Mouse (Mus musculus) intestine, embryonic 16.5 days (tissue): ENCODE results near the gene Pdlim5. TPM values are rescaled to one million over a fixed set of nuclear protein-coding genes. Genes with fewer than 3 reads are reported as not detected.

ENCODE experiments used
- ATAC-seq: fragments of 200-750 bp; cut with Nextera tagmentation; 2 replicates; pipeline ENCODE4 v1.8.0; 2017; ENCODE audit warnings: moderate TSS enrichment, moderate library complexity
- H3K27ac ChIP-seq: fragments of 300-500 bp; sonication (generic); 2 replicates; pipeline ENCODE4 v1.5.1; 2014; ENCODE audit warnings: mild to moderate bottlenecking, low read length
- H3K27me3 ChIP-seq: fragments of 300-500 bp; sonication (generic); replicated peaks from 2 replicates; pipeline ENCODE4 v1.6.1; 2014; ENCODE audit warnings: low read length, control low read depth, mixed read lengths; ENCODE audit not compliant: control insufficient read depth, insufficient read depth
- H3K36me3 ChIP-seq: fragments of 300-500 bp; sonication (generic); 2 replicates; pipeline ENCODE4 v1.6.1; 2014; ENCODE audit warnings: low read length, control low read depth; ENCODE audit not compliant: control insufficient read depth, insufficient read depth
- H3K4me1 ChIP-seq: fragments of 300-500 bp; sonication (generic); 2 replicates; pipeline ENCODE4 v1.6.1; 2014; ENCODE audit warnings: low read length, control low read depth, mixed read lengths; ENCODE audit not compliant: control insufficient read depth, insufficient read depth
- H3K4me2 ChIP-seq: fragments of 300-500 bp; sonication (generic); 2 replicates; pipeline ENCODE4 v1.6.1; 2014; ENCODE audit warnings: low read depth, low read length, control low read depth
- H3K4me3 ChIP-seq: fragments of 300-500 bp; sonication (generic); 2 replicates; pipeline ENCODE4 v1.5.1; 2014; ENCODE audit warnings: mild to moderate bottlenecking, low read length
- H3K9ac ChIP-seq: fragments of 300-500 bp; sonication (generic); 2 replicates; pipeline ENCODE4 v1.6.1; 2014; ENCODE audit warnings: low read depth, low read length
- H3K9me3 ChIP-seq: fragments of 300-500 bp; sonication (generic); 2 replicates; pipeline ENCODE4 v1.6.1; 2016; ENCODE audit warnings: low read length, control low read depth; ENCODE audit not compliant: control insufficient read depth
- WGBS: fragments of 180-500 bp; shearing (Covaris S2); extraction: QIAGEN DNeasy Blood & Tissue Kit; methylation state at CpG from one replicate; pipeline ENCODE4 v1.1.7; 2014; 5-methylcytosine and 5-hydroxymethylcytosine counted together
- polyA plus RNA-seq: library from polyadenylated mRNA; unstranded; fragments of >200 nt; fragmentation: Nextera tagmentation; extraction: Ambion mirVana; gene quantifications from 2 replicates; pipeline ENCODE4 v1.2.1, GENCODE M21; 2015

Gene Pdlim5
- polyA plus RNA-seq, 1 experiment from 2014 or later, result 35.7 TPM

DNA sequence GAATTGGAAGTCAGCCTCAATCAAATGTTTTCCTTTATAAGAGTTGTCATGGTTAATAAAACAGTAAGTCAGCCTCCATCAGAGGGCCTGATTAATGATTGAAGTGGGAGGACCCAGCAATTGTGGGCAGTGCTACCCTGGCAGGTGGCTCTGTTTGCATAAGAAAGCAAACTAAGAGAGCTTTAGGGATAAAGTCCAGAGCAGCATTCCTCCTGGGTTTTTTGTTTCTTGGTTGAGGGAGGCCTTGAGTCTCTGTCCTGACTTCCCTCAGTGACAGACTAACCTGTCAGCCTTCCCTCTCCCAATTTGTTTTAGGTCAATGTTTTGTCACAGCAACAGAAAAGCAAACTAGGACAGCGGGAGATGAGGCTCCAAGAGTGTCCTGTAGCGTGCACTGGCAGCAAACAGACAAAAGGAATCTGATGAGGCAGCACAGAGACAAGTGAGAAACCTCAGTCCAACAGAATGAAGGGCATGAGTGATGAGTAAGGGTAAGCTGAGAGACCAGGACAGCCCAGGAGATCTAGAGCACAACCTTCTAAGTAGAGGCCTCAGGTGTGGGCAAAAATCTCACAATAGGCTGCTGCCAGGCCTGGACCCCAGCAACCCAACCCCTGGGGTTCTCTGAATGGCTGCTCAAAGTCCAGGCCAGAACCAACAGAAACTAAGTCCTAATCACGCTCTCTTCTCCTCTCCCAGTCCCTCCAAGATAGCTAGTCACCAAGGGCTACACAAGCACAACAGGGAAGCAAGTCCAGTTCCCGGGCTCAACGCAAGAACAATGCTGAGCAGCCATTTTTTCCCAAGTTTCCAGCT is 46.5 kb downstream of the Pdlim5 start:
- Histone ChIP-seq H3K9ac (no peak overlapping the region), H3K4me1 (peaks cover 5% of the 10 kb centered on the region), H3K9me3 (no peaks in the 10 kb centered on the region), H3K27me3 (no peaks in the 10 kb centered on the region), H3K27ac (peak overlapping the region; percentile 54), H3K4me2 (no peak overlapping the region), H3K36me3 (no peaks in the 10 kb centered on the region), H3K4me3 (no peak overlapping the region)
- WGBS, result 65% methylated on average over 5 of the region's 5 CpGs
- ATAC-seq, result peak; percentile 90

- Histone ChIP-seq H3K9me3 (no peaks in the 10 kb centered on the region), H3K9ac (no peak overlapping the region), H3K27me3 (no peaks in the 10 kb centered on the region), H3K4me3 (no peak overlapping the region), H3K4me1 (peaks cover 5% of the 10 kb centered on the region), H3K36me3 (no peaks in the 10 kb centered on the region), H3K27ac (no peak overlapping the region), H3K4me2 (no peak overlapping the region)
- no peak for ATAC-seq
- WGBS, result 81% methylated on average over 6 of the region's 6 CpGs
Measured at GRCm38 (mm10) chr3:142346261-142346660, 49.2 kb downstream of the Pdlim5 start.

DNA sequence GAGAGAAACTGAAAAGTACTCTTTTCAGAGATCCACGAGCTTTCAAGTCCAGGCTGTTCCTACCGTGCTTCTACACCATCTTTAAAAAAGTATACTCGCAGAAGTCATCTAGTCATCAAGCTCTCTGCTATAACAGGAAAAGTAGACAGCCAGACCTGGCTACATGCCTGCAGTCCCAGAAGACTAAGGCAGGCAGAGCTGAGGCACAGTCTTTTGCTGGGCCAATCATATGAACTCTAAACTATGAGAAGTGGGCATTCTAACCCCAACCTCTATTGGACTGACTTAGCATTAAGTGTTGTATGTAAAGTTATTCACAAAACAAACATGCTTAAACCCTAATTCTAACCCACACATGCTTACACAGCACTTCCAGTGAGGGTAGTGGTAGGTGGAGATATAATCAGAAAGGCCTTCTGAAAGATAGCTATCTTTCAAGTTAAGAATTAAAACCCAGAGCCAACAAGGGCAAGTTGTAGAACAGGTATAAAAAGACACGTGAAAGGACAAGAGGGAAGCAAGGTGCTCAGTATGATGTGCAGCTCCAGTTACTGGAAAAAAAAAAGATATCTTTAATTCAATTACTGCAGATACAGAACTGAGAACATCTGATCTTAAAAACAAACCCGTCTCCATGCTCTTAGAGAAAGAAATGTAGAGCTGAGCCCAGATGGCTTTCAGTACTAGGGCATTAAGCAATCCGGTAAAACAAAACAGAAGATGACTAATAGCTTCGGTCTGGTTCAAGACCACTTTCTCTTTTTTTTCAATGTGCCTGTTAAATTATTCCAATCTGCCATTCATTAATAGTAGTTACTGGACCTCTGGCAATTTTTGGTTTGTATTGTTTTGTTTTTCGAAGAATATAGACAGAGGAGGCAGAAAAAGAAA is 50.0 kb downstream of the Pdlim5 start:
- H3K27me3 ChIP-seq, result no peaks in the 10 kb centered on the region
- H3K9me3 ChIP-seq, result no peaks in the 10 kb centered on the region
- H3K9ac ChIP-seq, result no peak overlapping the region
- ATAC-seq, result no peak
- H3K4me2 ChIP-seq, result no peak overlapping the region
- H3K4me1 ChIP-seq, result peaks cover 5% of the 10 kb centered on the region
- no peak overlapping the region for H3K27ac ChIP-seq
- no peaks in the 10 kb centered on the region for H3K36me3 ChIP-seq
- WGBS, result 67% methylated on average over 8 of the region's 8 CpGs
- no peak overlapping the region for H3K4me3 ChIP-seq

DNA sequence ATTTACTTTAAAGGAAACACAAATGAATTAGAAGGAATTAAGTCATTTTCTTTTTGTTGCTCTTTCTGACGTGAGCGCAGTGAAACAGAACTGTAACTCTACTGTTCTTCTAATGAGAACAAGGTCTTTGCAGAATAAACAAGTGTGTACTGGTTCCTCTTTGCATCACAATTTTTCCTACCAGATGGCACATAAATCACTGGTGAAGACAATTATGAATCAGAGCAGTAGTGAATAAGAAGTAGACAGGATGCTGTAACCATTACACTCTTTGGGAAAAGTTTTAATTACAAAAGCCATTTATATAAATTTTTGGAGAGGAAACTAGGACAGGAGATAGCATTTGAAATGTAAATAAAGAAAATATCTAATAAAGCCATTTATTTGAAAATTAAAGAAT is 51.7 kb downstream of the Pdlim5 start:
- Histone ChIP-seq H3K4me1 (peaks cover 5% of the 10 kb centered on the region), H3K4me3 (no peak overlapping the region), H3K9me3 (no peaks in the 10 kb centered on the region), H3K27me3 (no peaks in the 10 kb centered on the region), H3K36me3 (no peaks in the 10 kb centered on the region), H3K9ac (no peak overlapping the region), H3K4me2 (no peak overlapping the region), H3K27ac (no peak overlapping the region)
- no peak for ATAC-seq
- WGBS, result 89% methylated on average over 2 of the region's 2 CpGs

GRCm38 (mm10) chr3:142340701-142341100 is 54.8 kb downstream of the Pdlim5 start:
- H3K36me3 ChIP-seq, result no peaks in the 10 kb centered on the region
- H3K27me3 ChIP-seq, result no peaks in the 10 kb centered on the region
- H3K9me3 ChIP-seq, result no peaks in the 10 kb centered on the region
- no peak overlapping the region for H3K4me3 ChIP-seq
- no peak overlapping the region for H3K9ac ChIP-seq
- 75% methylated on average over 2 of the region's 2 CpGs for WGBS
- ATAC-seq, result no peak
- H3K4me1 ChIP-seq, result peaks cover 4% of the 10 kb centered on the region; the same call in 1 of the 2 replicates
- H3K4me2 ChIP-seq, result no peak overlapping the region
- 0 out of 2 replicates have a peak overlapping the region, but pooled peaks have one; percentile 20 for H3K27ac ChIP-seq

GRCm38 (mm10) chr3:142339440-142340251 is 55.9 kb downstream of the Pdlim5 start:
- H3K36me3 ChIP-seq, result no peaks in the 10 kb centered on the region
- H3K27me3 ChIP-seq, result no peaks in the 10 kb centered on the region
- peak overlapping the region; percentile 83 for H3K27ac ChIP-seq
- peak overlapping the region; percentile 19 for H3K4me2 ChIP-seq
- peaks cover 4% of the 10 kb centered on the region; the same call in 1 of the 2 replicates for H3K4me1 ChIP-seq
- peak; percentile 95 for ATAC-seq
- H3K9ac ChIP-seq, result no peak overlapping the region
- H3K9me3 ChIP-seq, result no peaks in the 10 kb centered on the region
- H3K4me3 ChIP-seq, result no peak overlapping the region
- 46% methylated on average over 6 of the region's 6 CpGs for WGBS

DNA sequence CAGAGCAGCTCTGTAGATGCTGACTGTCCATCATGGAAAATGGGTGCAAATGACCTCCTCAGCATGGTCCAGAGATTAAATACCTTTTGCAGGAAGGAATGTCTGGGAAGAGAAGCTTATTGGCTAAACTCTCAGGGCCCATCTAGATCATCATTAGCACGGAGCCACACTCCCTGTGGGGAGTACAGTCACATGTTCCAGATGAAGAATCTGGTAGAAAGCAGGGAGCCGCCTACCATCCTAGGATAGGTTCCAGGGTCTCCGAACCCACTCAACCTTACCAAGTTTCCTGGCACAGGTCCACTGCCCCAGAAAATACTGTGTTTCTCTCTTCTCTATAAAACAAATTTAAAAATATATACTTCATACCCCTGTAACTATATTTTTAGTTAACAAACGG is 57.4 kb downstream of the Pdlim5 start:
- 83% methylated on average over 4 of the region's 4 CpGs for WGBS
- H3K9ac ChIP-seq, result no peak overlapping the region
- no peak overlapping the region for H3K27ac ChIP-seq

GRCm38 (mm10) chr3:142334496-142334895 is 61.0 kb downstream of the Pdlim5 start:
- H3K9me3 ChIP-seq, result no peaks in the 10 kb centered on the region
- WGBS, result 79% methylated on average over 3 of the region's 3 CpGs
- H3K27me3 ChIP-seq, result no peaks in the 10 kb centered on the region
- H3K27ac ChIP-seq, result no peak overlapping the region
- no peaks in the 10 kb centered on the region for H3K36me3 ChIP-seq
- H3K4me2 ChIP-seq, result no peak overlapping the region
- no peak overlapping the region for H3K4me3 ChIP-seq
- no peak overlapping the region for H3K9ac ChIP-seq
- ATAC-seq, result no peak
- peaks cover 4% of the 10 kb centered on the region; the same call in 1 of the 2 replicates for H3K4me1 ChIP-seq

More for the DNA sequence above, 57.4 kb downstream of the Pdlim5 start:
- Histone ChIP-seq H3K36me3 (no peaks in the 10 kb centered on the region), H3K27me3 (no peaks in the 10 kb centered on the region), H3K4me2 (no peak overlapping the region), H3K9me3 (no peaks in the 10 kb centered on the region), H3K4me1 (peaks cover 4% of the 10 kb centered on the region; the same call in 1 of the 2 replicates), H3K4me3 (no peak overlapping the region)
- no peak for ATAC-seq

GRCm38 (mm10) chr3:142333458-142333857 is 62.0 kb downstream of the Pdlim5 start:
- Histone ChIP-seq H3K9ac (no peak overlapping the region), H3K4me1 (no peaks in the 10 kb centered on the region), H3K27ac (no peak overlapping the region), H3K9me3 (no peaks in the 10 kb centered on the region), H3K27me3 (no peaks in the 10 kb centered on the region), H3K4me2 (no peak overlapping the region), H3K4me3 (no peak overlapping the region), H3K36me3 (no peaks in the 10 kb centered on the region)
- 91% methylated on average over 1 of the region's 1 CpGs for WGBS
- ATAC-seq, result no peak
